Mouse (Mus musculus): ENCODE data around the gene Gp1ba. TPM values are rescaled to one million over a fixed set of nuclear protein-coding genes. Genes with fewer than 3 reads are reported as not detected.

The Gp1ba gene
- polyA plus RNA-seq, 1 experiment from 2014 or later = 0.07 TPM

DNA sequence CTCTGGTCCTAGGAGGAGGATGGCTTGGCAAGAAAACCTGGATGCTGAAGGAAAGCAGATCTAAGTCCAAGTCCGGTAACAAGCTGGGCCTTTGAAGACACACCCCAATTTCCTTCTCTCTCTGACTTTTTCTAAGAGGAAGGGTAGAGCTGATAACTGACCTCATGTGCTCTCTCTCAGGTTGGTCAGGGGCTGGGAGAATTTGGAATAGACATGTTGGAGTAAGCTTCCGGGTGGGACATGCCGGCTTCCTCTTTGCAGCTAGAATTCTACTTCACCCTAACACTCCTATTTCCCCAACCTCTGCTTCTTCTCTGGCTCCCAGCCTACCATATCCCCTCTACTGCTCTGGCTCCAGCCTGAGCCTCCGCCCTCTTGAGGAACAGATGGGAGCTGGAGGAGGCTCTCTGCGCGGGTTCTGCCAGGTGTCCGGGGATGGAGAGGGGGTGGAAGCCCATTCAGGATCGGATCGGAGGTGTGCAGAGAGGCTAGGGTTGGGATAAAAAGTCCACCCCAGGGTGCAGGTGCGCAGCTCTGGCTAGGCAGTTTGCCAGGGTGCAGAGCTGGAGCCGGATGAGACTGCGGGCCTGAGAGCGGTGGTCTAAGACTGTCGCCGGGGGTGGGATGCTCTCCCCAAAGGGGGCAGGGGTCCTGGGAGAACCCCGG, 48.1 kb downstream of the Gp1ba start:
- Histone ChIP-seq H3K36me3 (ENCODE audit: control insufficient read depth, insufficient read depth) (peaks cover 33% of the 10 kb centered on the region), H3K4me3 (ENCODE audit: low read depth, low read length) (peak overlapping the region; percentile 80), H3K4me2 (replicated peaks; ENCODE audit: low read depth) (peak overlapping the region; percentile 93), H3K27ac (ENCODE audit: low read depth, low read length) (peak overlapping the region; percentile 92), H3K9ac (ENCODE audit: low read depth, low read length) (peak overlapping the region; percentile 85), H3K27me3 (replicated peaks; ENCODE audit: control insufficient read depth, insufficient read depth, low read length) (no peaks in the 10 kb centered on the region), H3K4me1 (replicated peaks; ENCODE audit: control insufficient read depth, insufficient read depth, low read length) (peaks cover 12% of the 10 kb centered on the region), H3K9me3 (ENCODE audit: control insufficient read depth) (no peaks in the 10 kb centered on the region)
- 1% methylated on average over 16 of the region's 16 CpGs for WGBS
- ATAC-seq = peak; percentile 36; the same call in 1 of the 2 replicates
- TF ChIP-seq CTCF (IDR thresholded peaks at IDR 0.05; ENCODE audit: low read depth) = peak; percentile 42

- Histone ChIP-seq H3K9ac (ENCODE audit: low read depth, low read length) (peak within 1 kb of the TSS; percentile 85), H3K27ac (ENCODE audit: low read depth, low read length) (peak within 1 kb of the TSS; percentile 92), H3K4me2 (replicated peaks; ENCODE audit: low read depth) (peak within 1 kb of the TSS; percentile 93), H3K4me1 (replicated peaks; ENCODE audit: control insufficient read depth, insufficient read depth, low read length) (peaks cover 12% of the 10 kb centered on the region), H3K4me3 (ENCODE audit: low read depth, low read length) (peak within 1 kb of the TSS; percentile 80), H3K9me3 (ENCODE audit: control insufficient read depth) (no peaks in the 10 kb centered on the region), H3K27me3 (replicated peaks; ENCODE audit: control insufficient read depth, insufficient read depth, low read length) (no peaks in the 10 kb centered on the region), H3K36me3 (ENCODE audit: control insufficient read depth, insufficient read depth) (peaks cover 26% of the 10 kb centered on the region)
- under 1% methylated on average over 48 of the region's 55 CpGs for WGBS
- ATAC-seq = peak; percentile 54
- TF ChIP-seq CTCF (IDR thresholded peaks at IDR 0.05; ENCODE audit: low read depth) = peak; percentile 73
Measured at GRCm38 (mm10) chr11:70687601-70688199, 48.8 kb downstream of the Gp1ba start, which contains the start of gene Camta2. Gene Camta2 (minus strand): TSS chr11:70688105.

DNA sequence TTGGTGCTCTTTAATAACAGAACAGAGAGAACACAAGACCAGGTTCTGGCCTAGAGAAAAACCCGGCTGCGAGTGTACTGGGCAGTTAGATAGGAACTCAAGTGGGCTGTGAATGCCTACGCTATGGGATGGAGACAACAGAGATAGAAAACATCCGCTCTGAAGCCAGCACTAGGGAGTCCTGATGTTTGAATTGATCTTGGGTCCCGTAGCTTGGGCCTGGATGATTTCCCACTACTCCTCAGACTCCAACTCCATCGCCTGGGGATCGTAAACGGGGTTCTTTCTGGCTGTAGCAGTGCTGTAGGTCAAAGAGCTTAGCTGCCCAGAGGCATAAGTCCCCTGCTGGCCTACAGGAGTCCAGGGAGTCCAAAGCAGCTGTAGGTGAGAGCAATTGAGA, 49.5 kb downstream of the Gp1ba start:
- Histone ChIP-seq H3K36me3 (ENCODE audit: control insufficient read depth, insufficient read depth) (peaks cover 20% of the 10 kb centered on the region), H3K27ac (ENCODE audit: low read depth, low read length) (peak overlapping the region; percentile 92), H3K4me2 (replicated peaks; ENCODE audit: low read depth) (peak overlapping the region; percentile 93), H3K4me1 (replicated peaks; ENCODE audit: control insufficient read depth, insufficient read depth, low read length) (peaks cover 12% of the 10 kb centered on the region), H3K27me3 (replicated peaks; ENCODE audit: control insufficient read depth, insufficient read depth, low read length) (no peaks in the 10 kb centered on the region), H3K4me3 (ENCODE audit: low read depth, low read length) (peak overlapping the region; percentile 80), H3K9ac (ENCODE audit: low read depth, low read length) (peak overlapping the region; percentile 85), H3K9me3 (ENCODE audit: control insufficient read depth) (no peaks in the 10 kb centered on the region)
- WGBS = 26% methylated on average over 8 of the region's 8 CpGs
- ATAC-seq = no peak
- TF ChIP-seq CTCF (IDR thresholded peaks at IDR 0.05; ENCODE audit: low read depth) = 0 out of 2 replicates have a peak, but pooled peaks have one; percentile 4

- ATAC-seq = no peak
- H3K9ac ChIP-seq (ENCODE audit: low read depth, low read length) = no peak overlapping the region
- TF ChIP-seq CTCF (IDR thresholded peaks at IDR 0.05; ENCODE audit: low read depth) = no peak
- H3K27ac ChIP-seq (ENCODE audit: low read depth, low read length) = no peak overlapping the region
- H3K4me3 ChIP-seq (ENCODE audit: low read depth, low read length) = no peak overlapping the region
- peaks cover 12% of the 10 kb centered on the region for H3K4me1 ChIP-seq (replicated peaks; ENCODE audit: control insufficient read depth, insufficient read depth, low read length)
- no peaks in the 10 kb centered on the region for H3K27me3 ChIP-seq (replicated peaks; ENCODE audit: control insufficient read depth, insufficient read depth, low read length)
- WGBS = 34% methylated on average over 4 of the region's 4 CpGs
- no peak overlapping the region for H3K4me2 ChIP-seq (replicated peaks; ENCODE audit: low read depth)
- peaks cover 11% of the 10 kb centered on the region for H3K36me3 ChIP-seq (ENCODE audit: control insufficient read depth, insufficient read depth)
- H3K9me3 ChIP-seq (ENCODE audit: control insufficient read depth) = no peaks in the 10 kb centered on the region
Measured at GRCm38 (mm10) chr11:70689578-70689977, 50.7 kb downstream of the Gp1ba start.

Other genes with a start within 250 kb of the Gp1ba start
- 9.5 and 9.9 TPM in 2 replicates for gene Pelp1, start 229.1 kb upstream of the Gp1ba start, polyA plus RNA-seq (2015; fragmentation: Nextera tagmentation; extraction: Ambion mirVana)
- 7.4 and 7.8 TPM in 2 replicates for gene Arrb2, start 206.5 kb upstream of the Gp1ba start, polyA plus RNA-seq (2015; fragmentation: Nextera tagmentation; extraction: Ambion mirVana)
- gene Med11, start 187.2 kb upstream of the Gp1ba start, polyA plus RNA-seq (2015; fragmentation: Nextera tagmentation; extraction: Ambion mirVana) = 30.1 and 30.7 TPM in 2 replicates
- 1.4 and 1.5 TPM in 2 replicates for gene Zmynd15, start 179.7 kb upstream of the Gp1ba start, polyA plus RNA-seq (2015; fragmentation: Nextera tagmentation; extraction: Ambion mirVana)
- 33.8 and 39.3 TPM in 2 replicates for gene Cxcl16, start 179.1 kb upstream of the Gp1ba start, polyA plus RNA-seq (2015; fragmentation: Nextera tagmentation; extraction: Ambion mirVana)
- 398 and 402 TPM in 2 replicates for gene Tm4sf5, start 133.9 kb upstream of the Gp1ba start, polyA plus RNA-seq (2015; fragmentation: Nextera tagmentation; extraction: Ambion mirVana)
- 0.25 and 0.31 TPM in 2 replicates for gene Vmo1, start 124.5 kb upstream of the Gp1ba start, polyA plus RNA-seq (2015; fragmentation: Nextera tagmentation; extraction: Ambion mirVana)
- 0.30 and 0.82 TPM in 2 replicates for gene Gltpd2, start 119.9 kb upstream of the Gp1ba start, polyA plus RNA-seq (2015; fragmentation: Nextera tagmentation; extraction: Ambion mirVana)
- gene Psmb6, start 113.8 kb upstream of the Gp1ba start, polyA plus RNA-seq (2015; fragmentation: Nextera tagmentation; extraction: Ambion mirVana) = 462 and 489 TPM in 2 replicates
- not detected in 2 replicates for gene Gm40193, start 106.2 kb upstream of the Gp1ba start, polyA plus RNA-seq (2015; fragmentation: Nextera tagmentation; extraction: Ambion mirVana)
- 5.9 and 6.3 TPM in 2 replicates for gene Pld2, start 99.1 kb upstream of the Gp1ba start, polyA plus RNA-seq (2015; fragmentation: Nextera tagmentation; extraction: Ambion mirVana)
- 5.8 and 6.1 TPM in 2 replicates for gene Mink1, start 76.2 kb upstream of the Gp1ba start, polyA plus RNA-seq (2015; fragmentation: Nextera tagmentation; extraction: Ambion mirVana)
- not detected in 2 replicates for gene 4930544D05Rik, start 23.3 kb upstream of the Gp1ba start, polyA plus RNA-seq (2015; fragmentation: Nextera tagmentation; extraction: Ambion mirVana)
- gene Chrne, start 19.9 kb upstream of the Gp1ba start, polyA plus RNA-seq (2015; fragmentation: Nextera tagmentation; extraction: Ambion mirVana) = 0.12 TPM in 1 of 2 replicates, not detected in the other
- gene Rnf167, start 8.1 kb downstream of the Gp1ba start, polyA plus RNA-seq (2015; fragmentation: Nextera tagmentation; extraction: Ambion mirVana) = 107 TPM in 2 replicates
- gene Slc25a11, start 8.4 kb downstream of the Gp1ba start, polyA plus RNA-seq (2015; fragmentation: Nextera tagmentation; extraction: Ambion mirVana) = 192 and 210 TPM in 2 replicates
- 1,830 and 1,961 TPM in 2 replicates for gene Pfn1, start 15.5 kb downstream of the Gp1ba start, polyA plus RNA-seq (2015; fragmentation: Nextera tagmentation; extraction: Ambion mirVana)
- gene Eno3, start 18.1 kb downstream of the Gp1ba start, polyA plus RNA-seq (2015; fragmentation: Nextera tagmentation; extraction: Ambion mirVana) = 4.9 and 5.9 TPM in 2 replicates
- gene Spag7, start 30.3 kb downstream of the Gp1ba start, polyA plus RNA-seq (2015; fragmentation: Nextera tagmentation; extraction: Ambion mirVana) = 61.3 and 66.2 TPM in 2 replicates
- 11.7 and 12.3 TPM in 2 replicates for gene Camta2, start 49.0 kb downstream of the Gp1ba start, polyA plus RNA-seq (2015; fragmentation: Nextera tagmentation; extraction: Ambion mirVana)
- gene Inca1, start 61.0 kb downstream of the Gp1ba start, polyA plus RNA-seq (2015; fragmentation: Nextera tagmentation; extraction: Ambion mirVana) = 2.8 and 3.3 TPM in 2 replicates
- gene Kif1c, start 61.4 kb downstream of the Gp1ba start, polyA plus RNA-seq (2015; fragmentation: Nextera tagmentation; extraction: Ambion mirVana) = 4.4 and 5.4 TPM in 2 replicates
- gene Zfp3, start 125.1 kb downstream of the Gp1ba start, polyA plus RNA-seq (2015; fragmentation: Nextera tagmentation; extraction: Ambion mirVana) = 4.4 and 5.0 TPM in 2 replicates
- gene Scimp, start 173.5 kb downstream of the Gp1ba start, polyA plus RNA-seq (2015; fragmentation: Nextera tagmentation; extraction: Ambion mirVana) = 1.9 and 2.0 TPM in 2 replicates
- 90.9 and 104 TPM in 2 replicates for gene Rabep1, start 205.7 kb downstream of the Gp1ba start, polyA plus RNA-seq (2015; fragmentation: Nextera tagmentation; extraction: Ambion mirVana)

Data from intestine, postnatal 0 days (tissue).